Mouse (Mus musculus) urinary bladder, postnatal 4 days (tissue): ENCODE measurements at regions not wholly inside any gene's neighbourhood (a gene's known extent, or its start where the extent isn't known, plus 50 kb on each side); places are given as distances from the start of the nearest gene placed in this dataset.

ENCODE experiments used
- DNase-seq, 2 experiments: peaks; one replicate each; pipeline ENCODE4 v3.0.0; 2021 to 2022; ENCODE audit warnings: low spot score in 2 of 2

DNA sequence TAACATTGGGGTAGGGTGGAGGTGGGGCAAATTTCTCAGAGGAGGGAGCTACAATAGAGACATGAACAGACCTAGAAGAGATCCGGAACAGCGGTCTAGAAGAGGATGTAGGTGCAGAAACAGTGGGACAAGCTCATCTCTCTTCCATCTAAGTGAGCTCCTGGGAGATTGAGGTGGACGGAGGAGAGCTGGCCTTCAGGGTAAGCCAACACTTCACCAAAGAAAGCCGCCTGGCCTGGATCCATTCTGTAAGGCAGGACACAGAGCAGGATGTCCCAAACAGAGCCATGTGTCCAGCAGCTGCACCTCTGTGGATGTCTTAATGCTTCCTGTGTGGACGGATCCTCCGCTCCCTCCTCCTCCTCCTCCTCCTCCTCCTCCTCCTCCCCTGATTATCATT, 173.0 kb downstream of the Rab11fip4 start:
- DNase-seq, result no peak

DNA sequence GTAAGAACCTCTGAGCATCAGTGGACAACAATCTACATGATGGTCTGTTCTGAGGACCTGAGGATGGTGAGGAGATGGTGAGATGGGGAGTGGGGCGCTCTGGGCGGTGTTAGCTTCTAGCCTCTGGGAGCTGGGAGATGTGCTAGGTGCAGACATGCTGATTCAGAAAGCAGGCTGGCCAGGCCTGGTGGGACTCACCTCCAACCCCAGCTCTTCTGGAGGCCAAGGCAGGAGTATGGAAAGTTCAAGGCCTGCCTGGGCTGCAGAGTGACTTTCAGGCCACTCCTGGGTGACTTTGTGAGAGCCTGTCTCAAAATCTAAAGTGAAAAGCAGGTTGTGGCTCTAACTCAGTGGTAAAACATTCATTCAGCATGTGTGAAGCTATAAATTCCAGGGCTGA, 171.6 kb downstream of the Rab11fip4 start:
- DNase-seq, result no peak

DNA sequence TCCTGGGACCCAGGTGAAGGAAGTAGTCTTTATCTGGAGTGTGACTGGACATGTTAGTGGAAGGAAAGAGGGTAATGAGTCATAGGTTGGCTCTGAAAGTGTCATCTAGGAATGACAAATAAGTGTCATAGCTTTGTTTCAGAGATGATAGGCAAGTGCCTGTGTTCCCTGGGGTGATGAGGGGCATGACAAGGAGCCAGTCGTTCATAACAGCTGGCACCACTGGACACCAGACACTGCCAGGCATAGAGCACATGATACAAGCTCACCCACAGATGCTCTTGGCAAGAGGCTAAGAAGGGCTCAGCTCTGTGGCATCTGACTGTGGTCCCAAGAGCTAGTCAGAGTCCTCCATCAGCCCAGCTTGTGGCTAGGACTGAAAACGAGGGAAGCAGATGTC, 171.0 kb downstream of the Rab11fip4 start:
- no peak for DNase-seq

DNA sequence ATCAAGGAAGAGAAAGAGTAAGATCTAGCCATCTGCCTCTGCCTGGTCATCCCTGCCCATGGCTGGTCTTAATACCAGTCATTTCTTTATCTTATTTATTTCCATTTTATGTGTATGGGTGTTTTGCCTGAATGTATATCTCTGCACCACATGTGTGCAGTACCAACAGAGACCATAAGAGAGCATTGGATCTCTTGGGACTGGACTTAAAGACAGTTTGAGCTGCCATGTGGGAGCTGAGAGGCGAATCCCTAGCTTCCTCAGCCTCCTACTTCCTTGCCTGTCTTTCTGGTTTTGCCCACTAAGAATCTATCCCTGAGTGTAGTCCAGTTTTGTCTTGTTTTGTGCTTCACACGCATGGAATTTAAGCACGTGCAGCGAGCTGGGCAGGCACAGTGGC, 169.5 kb downstream of the Rab11fip4 start:
- no peak for DNase-seq

DNA sequence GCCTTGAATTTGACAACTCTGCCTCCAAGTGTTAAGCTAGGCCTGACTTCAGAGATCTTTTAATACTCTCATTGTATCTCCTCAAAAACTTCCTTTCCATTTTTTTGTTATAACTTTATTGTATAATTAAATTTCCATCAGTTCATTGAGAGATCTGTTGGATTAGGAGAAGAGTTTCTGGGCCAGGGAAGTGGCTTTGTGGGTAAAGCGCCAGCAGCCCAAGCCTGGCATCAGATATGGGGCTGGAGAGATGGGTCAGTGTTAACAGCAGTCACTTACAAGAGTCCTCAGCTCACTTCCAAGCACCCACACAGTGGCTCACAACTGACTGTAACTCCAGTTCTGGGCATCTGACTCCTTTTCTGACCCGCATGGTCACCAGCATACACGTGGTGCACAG, 167.3 kb downstream of the Rab11fip4 start:
- DNase-seq, result no peak

DNA sequence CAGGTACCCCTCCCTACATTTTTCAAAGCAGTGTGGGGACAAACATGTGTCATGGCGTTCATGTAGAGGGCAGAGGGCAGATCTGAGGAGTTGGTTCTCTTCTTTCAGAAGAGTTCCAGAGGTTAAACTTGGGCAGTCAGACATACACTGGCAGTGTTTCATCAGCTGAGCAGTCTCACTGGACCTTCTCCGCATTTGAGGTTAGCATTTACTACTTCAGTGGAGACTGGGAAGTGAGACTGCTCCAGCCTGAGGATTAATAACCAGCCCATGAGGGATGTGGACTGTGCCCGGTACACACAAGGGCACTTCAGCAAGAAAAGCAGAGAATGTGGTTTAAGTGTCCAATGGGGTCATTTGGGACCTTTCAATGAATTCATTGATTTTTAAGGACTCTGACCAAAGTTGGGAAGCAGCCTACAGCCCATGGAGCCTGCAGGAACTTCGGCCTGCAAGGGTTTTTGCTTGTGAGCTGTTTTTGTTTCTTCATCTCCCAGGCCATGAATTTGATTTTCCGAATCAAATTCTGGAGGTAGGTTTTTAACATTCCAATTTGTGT, 166.6 kb downstream of the Rab11fip4 start:
- DNase-seq, result no peak

DNA sequence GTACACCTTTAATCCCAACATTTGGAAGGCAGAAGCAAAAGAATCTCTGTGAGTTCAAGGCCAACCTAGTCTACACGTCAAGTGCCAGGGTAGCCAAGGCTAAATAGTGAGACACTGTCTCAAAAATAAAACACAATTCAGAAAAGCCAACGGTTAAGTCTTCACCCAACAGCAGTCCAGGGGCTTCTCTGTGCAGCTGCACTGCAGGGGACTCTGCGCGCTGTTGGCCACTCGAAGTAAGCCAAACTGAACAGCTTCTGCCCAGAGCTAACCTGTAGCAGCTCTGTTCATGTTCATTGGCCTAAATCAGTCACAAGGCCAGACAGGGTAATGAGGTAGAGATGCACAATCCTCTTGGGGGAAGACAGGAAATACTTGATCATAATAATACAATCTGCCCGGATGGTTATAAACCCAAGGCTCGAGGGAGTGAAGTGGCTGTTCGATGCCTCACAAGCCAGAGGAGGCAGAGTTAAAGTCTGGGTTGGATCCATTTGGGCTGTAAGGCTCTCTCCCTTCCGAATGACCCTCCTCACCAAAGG, 165.4 kb downstream of the Rab11fip4 start:
- DNase-seq, result no peak

DNA sequence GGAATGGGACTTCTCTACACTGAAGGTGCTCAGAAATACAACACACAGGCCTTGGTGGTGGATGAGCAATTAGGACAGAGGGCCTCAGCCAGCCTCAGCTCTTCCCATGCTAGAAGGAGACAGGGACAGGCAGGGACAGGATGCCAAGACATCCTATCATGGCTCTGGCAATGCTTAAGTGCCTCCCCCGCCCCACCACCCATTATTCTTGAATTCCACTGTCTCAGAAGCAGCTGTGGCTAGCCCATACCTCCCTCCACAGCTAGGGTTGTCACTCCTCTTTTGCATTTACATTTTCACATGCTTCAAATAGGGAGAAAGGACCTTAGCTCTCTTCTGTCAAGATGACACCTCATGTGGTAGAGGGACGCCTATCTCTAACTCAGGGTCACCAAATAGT, 162.5 kb downstream of the Rab11fip4 start:
- DNase-seq, result no peak

DNA sequence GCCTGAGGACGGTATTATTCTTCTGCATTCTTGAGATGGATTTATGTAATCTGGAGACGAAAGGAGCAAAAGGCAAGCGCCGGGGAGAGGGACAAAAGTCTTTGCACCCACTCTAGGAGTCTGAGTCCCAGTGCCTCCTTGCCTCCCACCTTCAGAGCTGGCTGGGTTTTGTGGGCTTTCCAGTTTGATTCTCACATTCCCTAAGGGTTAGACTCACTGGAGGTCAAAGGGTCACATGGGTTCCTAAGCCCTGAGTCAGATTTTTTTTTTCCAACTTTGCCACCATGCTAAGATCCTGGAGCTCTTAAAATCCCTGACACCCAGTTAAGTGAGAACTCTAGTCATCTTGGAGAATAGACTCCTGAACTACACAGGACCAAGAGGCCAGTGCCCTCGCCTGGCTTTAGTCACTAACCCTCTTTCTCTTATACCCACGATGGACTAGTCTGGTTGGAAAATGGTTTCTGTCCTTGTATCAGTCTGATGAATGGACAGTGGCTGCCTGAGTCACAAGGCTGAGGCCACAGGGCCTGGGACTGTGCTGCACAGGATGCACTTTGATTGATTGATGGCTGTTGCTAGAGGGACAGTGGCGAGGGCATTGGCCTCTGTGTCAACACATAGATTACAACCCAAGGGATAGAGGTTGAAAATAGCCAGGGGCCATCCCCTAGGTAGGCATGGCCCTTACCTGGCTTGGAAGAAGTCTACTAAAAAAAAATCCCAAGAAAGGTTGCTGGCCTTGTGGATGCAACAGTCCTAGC, 161.9 kb downstream of the Rab11fip4 start:
- no peak for DNase-seq

DNA sequence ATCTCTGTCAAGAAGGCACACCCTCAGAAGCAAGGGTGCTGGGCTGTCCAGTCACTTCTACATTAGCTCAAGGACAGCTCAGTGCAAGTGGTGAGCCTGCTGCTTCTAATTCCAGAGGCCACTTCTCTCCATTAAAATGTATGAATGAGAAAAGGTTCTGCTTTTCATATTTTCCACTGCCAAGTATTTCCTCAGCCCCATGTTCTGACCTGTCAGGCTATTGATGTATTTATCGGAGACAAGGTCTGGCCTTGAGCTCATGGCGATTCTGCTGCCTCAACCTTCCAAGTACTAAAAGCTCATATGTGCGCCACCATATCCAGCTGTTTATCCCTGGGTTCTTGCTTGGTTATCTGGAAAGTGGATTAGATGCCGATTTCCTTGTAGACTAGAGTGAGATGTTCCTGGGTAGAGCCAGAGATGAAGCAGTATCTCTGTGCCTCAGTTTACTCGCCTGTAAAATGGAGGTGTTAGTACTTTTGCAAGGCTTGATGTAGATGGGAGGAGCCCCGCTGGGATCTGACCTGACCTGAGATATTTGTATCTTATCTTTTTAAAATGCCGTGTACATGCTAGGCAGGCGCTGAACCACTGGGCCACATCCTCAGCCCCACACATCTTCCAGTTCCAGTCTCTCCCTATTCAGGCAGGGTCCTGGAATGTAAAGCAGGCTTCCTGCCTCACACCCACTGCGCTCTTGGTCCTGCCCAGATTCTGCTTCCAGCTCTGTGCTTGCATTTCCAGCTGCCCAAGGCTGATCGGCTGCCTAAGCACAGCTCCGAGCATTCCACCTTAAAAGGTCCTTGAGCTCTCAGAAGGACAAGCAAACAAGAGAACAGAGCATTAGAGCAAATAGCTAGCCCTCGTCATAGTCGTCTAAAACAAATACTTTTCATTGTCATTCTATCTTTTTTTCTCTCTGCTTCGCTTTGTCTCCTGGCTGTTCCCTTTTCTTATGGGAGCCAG, 161.0 kb downstream of the Rab11fip4 start:
- DNase-seq, result no peak

DNA sequence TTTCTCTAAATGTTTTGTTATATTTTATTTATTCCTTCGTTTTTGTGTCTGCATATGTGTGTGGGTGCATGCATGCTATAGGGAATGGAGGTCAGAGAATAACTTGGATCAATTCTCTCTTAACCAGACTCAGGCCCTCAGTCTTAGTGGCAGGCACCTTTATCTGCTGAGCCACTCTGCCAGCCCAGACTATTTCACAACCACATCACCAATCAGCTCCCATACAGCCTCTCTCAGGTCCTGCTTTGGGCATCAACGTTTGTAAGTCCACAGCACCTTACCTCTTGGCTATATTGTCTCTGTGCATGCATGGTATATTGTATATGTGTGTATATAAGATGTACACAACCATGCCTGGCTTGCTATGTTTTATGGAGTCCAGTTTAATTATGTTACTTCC, 159.9 kb downstream of the Rab11fip4 start:
- DNase-seq, result no peak

DNA sequence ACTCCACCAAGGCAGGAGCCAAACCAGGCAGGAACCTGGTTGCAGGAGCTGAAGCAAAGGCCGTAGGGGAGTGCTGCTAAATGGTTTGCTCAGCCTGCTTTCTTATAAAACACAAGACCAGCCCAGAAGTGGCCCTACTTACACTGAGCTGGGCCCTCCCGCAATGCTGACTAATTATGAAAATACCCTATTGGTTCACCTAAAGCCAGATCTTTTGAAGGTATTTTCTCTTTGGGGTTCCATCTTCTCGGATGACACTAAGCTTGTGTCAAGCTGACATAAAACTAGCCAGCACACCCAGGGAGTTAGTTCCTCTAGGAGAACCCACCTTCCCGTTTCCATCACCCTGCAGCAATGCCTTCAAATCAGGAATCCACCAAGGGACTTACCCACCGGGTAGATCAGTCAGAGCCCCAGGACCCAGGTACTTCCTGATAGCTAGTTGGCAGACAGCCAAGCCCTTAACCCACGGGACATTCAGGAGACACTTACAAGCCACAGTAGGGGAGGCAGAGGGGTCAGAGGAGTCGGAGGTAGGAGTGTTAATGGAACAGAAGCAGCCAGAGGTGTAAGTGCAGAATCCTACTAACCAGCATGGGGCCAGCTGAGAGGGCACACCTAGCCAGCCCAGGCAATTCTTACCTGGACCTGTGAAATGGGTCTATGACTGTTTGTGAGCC, 158.9 kb downstream of the Rab11fip4 start:
- DNase-seq, result no peak

DNA sequence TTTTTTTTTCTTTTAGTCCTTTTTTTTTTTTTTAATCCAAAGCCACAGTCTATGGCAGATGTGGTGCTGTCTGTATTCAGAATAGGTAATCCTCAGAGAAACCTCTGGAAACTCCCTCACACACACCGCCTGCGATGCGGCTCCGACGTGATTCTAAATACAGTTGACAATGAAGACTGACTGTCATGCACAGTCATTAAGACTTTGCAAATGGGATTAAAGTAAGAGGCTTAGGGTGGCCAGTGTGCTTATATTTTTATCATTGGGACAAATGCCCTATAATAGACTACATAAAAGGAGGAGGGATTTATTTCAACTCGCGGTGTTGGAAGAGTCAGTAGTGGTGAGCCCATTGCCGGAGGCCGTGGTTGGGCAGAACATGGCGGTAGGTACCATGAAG, 158.1 kb downstream of the Rab11fip4 start:
- no peak for DNase-seq

DNA sequence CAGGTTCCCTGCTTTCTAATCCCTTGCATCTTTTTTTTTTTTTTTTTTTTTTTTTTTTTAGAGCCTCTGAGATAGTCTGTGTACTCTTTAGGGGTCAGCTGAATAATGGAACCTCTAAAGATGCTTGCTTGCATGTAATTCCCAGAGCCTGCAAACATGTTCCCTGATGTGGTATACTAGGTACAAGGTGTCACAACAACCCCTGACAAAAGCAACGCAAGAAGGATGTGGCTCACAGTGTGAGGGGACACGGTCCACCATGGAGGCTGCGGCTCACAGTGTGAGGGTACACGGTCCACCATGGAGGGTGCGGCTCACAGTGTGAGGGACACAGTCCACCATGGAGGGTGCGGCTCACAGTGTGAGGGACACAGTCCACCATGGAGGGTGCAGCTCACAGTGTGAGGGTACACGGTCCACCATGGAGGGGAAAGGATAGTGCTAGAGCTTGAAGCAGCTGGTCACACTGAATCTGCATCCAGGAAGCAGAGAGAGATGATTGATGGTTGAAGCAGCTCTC, 157.7 kb downstream of the Rab11fip4 start:
- no peak for DNase-seq

DNA sequence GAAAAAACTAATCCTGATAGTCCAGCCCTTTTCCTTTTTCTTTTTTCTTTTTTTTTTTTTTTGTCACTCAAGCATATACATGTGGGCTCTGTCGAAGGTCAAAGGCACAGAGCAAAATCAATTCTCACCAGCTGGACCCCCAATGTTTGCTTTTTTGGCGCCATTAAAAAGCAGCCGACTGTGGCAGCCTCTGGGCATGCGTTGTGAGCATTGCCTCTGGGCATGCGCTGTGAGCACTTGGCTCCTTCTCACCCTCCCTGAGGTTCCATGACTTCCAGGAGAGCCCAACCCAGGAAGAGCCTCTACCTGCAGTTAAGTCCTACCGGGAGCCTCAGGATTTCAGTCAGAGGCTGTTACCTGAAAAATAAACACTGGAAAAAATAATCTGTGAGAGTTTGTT, 156.8 kb downstream of the Rab11fip4 start:
- DNase-seq, result no peak
